Comparison of ENCODE assay signal across 18 mouse cellular contexts in the genomic region with DNA sequence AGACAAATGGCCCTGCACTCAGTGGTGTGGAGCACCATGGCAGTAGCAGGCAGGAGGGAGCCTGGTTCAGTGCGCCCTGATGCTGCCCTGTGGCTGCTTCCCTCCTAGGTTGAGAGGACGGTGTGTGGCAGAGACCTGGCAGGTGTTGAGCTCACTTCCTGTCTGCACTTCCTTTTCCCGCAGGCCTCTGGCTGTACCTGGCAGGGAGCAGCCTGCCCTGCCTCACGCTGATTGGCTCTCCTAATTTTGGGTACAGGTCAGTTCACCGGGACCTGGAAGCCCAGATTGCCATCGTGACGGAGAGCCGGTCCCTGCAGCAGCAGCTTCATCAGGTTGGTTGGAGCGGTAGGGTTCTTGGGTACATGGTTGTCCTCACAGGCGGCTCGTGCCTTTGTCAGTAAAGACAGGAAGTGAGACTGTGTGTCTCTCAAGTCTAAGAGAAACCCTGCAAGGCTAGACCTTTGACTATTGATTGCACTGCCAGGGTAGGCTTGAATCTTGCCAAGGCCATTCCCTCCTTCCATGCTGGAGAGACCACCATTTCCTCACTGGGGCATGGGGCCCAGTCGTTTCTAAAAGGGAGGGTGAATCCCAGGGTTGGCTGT. TPM values are rescaled to one million over a fixed set of nuclear protein-coding genes. Genes with fewer than 3 reads are reported as not detected.
DNase-seq lines count a peak whose midpoint lies in the region; ATAC-seq and TF ChIP-seq lines count a peak whose summit lies in the region.
"Had no signal": no experiment of that assay in that cellular context is flagged by ENCODE, and none has a peak within 500 bp of the region (broad histone marks: within the 10 kb centered on the region; RNA-seq: fewer than 3 reads in every experiment).

No protein-coding gene starts in this region.

- H3K9me3 ChIP-seq in liver, postnatal 0 days (ENCODE audit: low read length): no peaks in the 10 kb centered on the region
- H3K9me3 ChIP-seq in liver, embryonic 11.5 days (ENCODE audit: control insufficient read depth, low read length): 0 out of 2 replicates have a peak, but pooled peaks cover 3% of the 10 kb centered on the region
- H3K9me3 ChIP-seq: embryonic facial prominence, embryonic 13.5 days; G1E; heart, embryonic 13.5 days; midbrain, embryonic 12.5 days; neural tube, embryonic 15.5 days had no signal

- H3K4me3 ChIP-seq in liver, postnatal 0 days (ENCODE audit: low read depth, low read length): no peak overlapping the region
- H3K4me3 ChIP-seq in liver, embryonic 11.5 days (ENCODE audit: low read depth, low read length): no peak overlapping the region
- peak overlapping the region; percentile 41; the same call in 1 of the 2 replicates for H3K4me3 ChIP-seq in spleen, adult 2 months (ENCODE audit: extremely low read depth, insufficient read depth, insufficient read length)
- H3K4me3 ChIP-seq: embryonic facial prominence, embryonic 13.5 days; forebrain, embryonic 12.5 days; gastrocnemius, adult 2 months; heart, embryonic 13.5 days; midbrain, embryonic 12.5 days; neural tube, embryonic 15.5 days had no signal

- DNase-seq in liver, postnatal 0 days: no peak
- no peak for DNase-seq in liver, embryonic 11.5 days (ENCODE audit: low spot score)
- peak; percentile 28 to 56 for DNase-seq in spleen, adult 2 months (ENCODE audit: low read depth in 1 of 2, low spot score in 2 of 2)
- no peak for DNase-seq in left cerebral cortex, adult 8-10 months (ENCODE audit: low spot score in 2 of 2)
- DNase-seq in cerebellum, postnatal 4 days (ENCODE audit: low spot score in 2 of 2): no peak
- no peak for DNase-seq in adrenal gland, postnatal 14 days
- DNase-seq: cerebellum, postnatal 10 days; gastrocnemius, adult 2 months; kidney, postnatal 4 days; lung, embryonic 14.5 days; right cerebral cortex, postnatal 14 days had no signal

- H3K27ac ChIP-seq in liver, postnatal 0 days (ENCODE audit: low read depth): peak overlapping the region; percentile 39; the same call in 1 of the 2 replicates
- H3K27ac ChIP-seq in liver, embryonic 11.5 days (ENCODE audit: low read depth, low read length): no peak overlapping the region
- peak overlapping the region; percentile 85 for H3K27ac ChIP-seq in spleen, adult 2 months (ENCODE audit: insufficient read depth, low read length)
- H3K27ac ChIP-seq: embryonic facial prominence, embryonic 13.5 days; forebrain, embryonic 12.5 days; gastrocnemius, adult 2 months; heart, embryonic 13.5 days; midbrain, embryonic 12.5 days; neural tube, embryonic 15.5 days had no signal

- WGBS in liver, postnatal 0 days (ENCODE audit: insufficient replicate concordance): 68% methylated on average over 12 of the region's 12 CpGs
- 70% methylated on average over 12 of the region's 12 CpGs for WGBS in liver, embryonic 11.5 days
- WGBS in spleen, adult 2 months: 36% methylated on average over 12 of the region's 12 CpGs

- 0 out of 2 replicates have a peak, but pooled peaks have one; percentile 10 for TF ChIP-seq POLR2A in spleen, adult 2 months (IDR thresholded peaks at IDR 0.05; ENCODE audit: low read depth, low read length)

- ATAC-seq in liver, postnatal 0 days: no peak
- no peak for ATAC-seq in liver, embryonic 11.5 days (replicated peaks; ENCODE audit: low FRiP score)
- peak; percentile 9 to 14; a peak in 1 of 4 replicates for ATAC-seq in hematopoietic stem cell, adult 5-6 weeks (replicated peaks in 1 of 2; ENCODE audit: insufficient read depth in 1 of 2, low FRiP score in 2 of 2, low TSS enrichment in 1 of 2, low read depth in 1 of 2, poor library complexity in 2 of 2, severe bottlenecking in 2 of 2)

- no peak for TF ChIP-seq EP300 in liver, postnatal 0 days (IDR thresholded peaks at IDR 0.05; ENCODE audit: low read depth)

- peaks cover 2% of the 10 kb centered on the region; the same call in 1 of the 2 replicates for H3K4me1 ChIP-seq in liver, postnatal 0 days (ENCODE audit: insufficient read depth)
- peaks cover 11% of the 10 kb centered on the region for H3K4me1 ChIP-seq in liver, embryonic 11.5 days (replicated peaks; ENCODE audit: control insufficient read depth, insufficient read depth, low read length)
- H3K4me1 ChIP-seq in spleen, adult 2 months (ENCODE audit: control insufficient read depth, insufficient read depth, insufficient read length): peaks cover 24% of the 10 kb centered on the region; the same call in 1 of the 2 replicates

- no peak overlapping the region for H3K9ac ChIP-seq in liver, postnatal 0 days (replicated peaks)
- H3K9ac ChIP-seq in liver, embryonic 11.5 days (ENCODE audit: low read depth, low read length): no peak overlapping the region; the same call in 1 of the 2 replicates
- H3K9ac ChIP-seq: embryonic facial prominence, embryonic 13.5 days; forebrain, embryonic 12.5 days; heart, embryonic 13.5 days; lung, embryonic 14.5 days; midbrain, embryonic 12.5 days; neural tube, embryonic 15.5 days had no signal

- no peak for TF ChIP-seq CTCF in liver, postnatal 0 days (IDR thresholded peaks at IDR 0.05; ENCODE audit: low read depth)
- no peak for TF ChIP-seq CTCF in spleen, adult 2 months (IDR thresholded peaks at IDR 0.05; ENCODE audit: extremely low read depth, insufficient read depth, insufficient read length, insufficient replicate concordance)

- no peak overlapping the region for H3K4me2 ChIP-seq in liver, postnatal 0 days (ENCODE audit: low read depth, low read length)
- H3K4me2 ChIP-seq in liver, embryonic 11.5 days: no peak overlapping the region
- H3K4me2 ChIP-seq: embryonic facial prominence, embryonic 13.5 days; forebrain, embryonic 12.5 days; heart, embryonic 13.5 days; lung, embryonic 14.5 days; midbrain, embryonic 12.5 days; neural tube, embryonic 15.5 days had no signal

- H3K27me3 ChIP-seq in liver, postnatal 0 days (ENCODE audit: insufficient read depth, low read length): no peaks in the 10 kb centered on the region
- H3K27me3 ChIP-seq in liver, embryonic 11.5 days (replicated peaks; ENCODE audit: control insufficient read depth, insufficient read depth, low read length): no peaks in the 10 kb centered on the region
- no peaks in the 10 kb centered on the region for H3K27me3 ChIP-seq in spleen, adult 2 months (ENCODE audit: control insufficient read depth, insufficient read depth, low read length)
- H3K27me3 ChIP-seq: embryonic facial prominence, embryonic 13.5 days; forebrain, embryonic 12.5 days; heart, embryonic 13.5 days; midbrain, embryonic 12.5 days; neural tube, embryonic 15.5 days had no signal

- H3K36me3 ChIP-seq in liver, postnatal 0 days (replicated peaks; ENCODE audit: insufficient read depth, low read length): peaks cover 27% of the 10 kb centered on the region
- H3K36me3 ChIP-seq in liver, embryonic 11.5 days (ENCODE audit: control insufficient read depth, insufficient read depth, low read length): peaks cover 12% of the 10 kb centered on the region
- peaks cover 3% of the 10 kb centered on the region; the same call in 1 of the 2 replicates for H3K36me3 ChIP-seq in spleen, adult 2 months (ENCODE audit: control insufficient read depth, insufficient read depth, low read length)

RNA-seq across cellular contexts. Expression of a gene that starts 28.4 kb away (rescaled TPM):
- 9.1 and 10.1 TPM in 2 replicates for polyA plus RNA-seq in liver, postnatal 0 days (2015; fragmentation: Nextera tagmentation; extraction: Ambion mirVana)
- 31.5 and 31.9 TPM in 2 replicates for polyA plus RNA-seq in liver, embryonic 11.5 days (2014; fragmentation: Nextera tagmentation; extraction: Ambion mirVana)
- total RNA-seq in hematopoietic stem cell, adult 5-6 weeks (2017): 8.1 and 18.7 TPM in 2 replicates
- 35.6 and 43.7 TPM in 2 replicates for polyA plus RNA-seq in spleen, adult 2 months (2012; rRNA removed)
- 10 to 100 TPM; 77.9 to 92.4 (median 82.4) TPM for total RNA-seq in left cerebral cortex, adult 8-10 months (2022)
- 32.9 and 39.2 TPM in 2 replicates for total RNA-seq in adrenal gland, postnatal 14 days (2021)

RNA-seq across cellular contexts. Expression of a gene that starts 44.6 kb away (rescaled TPM):
- polyA plus RNA-seq in liver, postnatal 0 days (2015; fragmentation: Nextera tagmentation; extraction: Ambion mirVana): 3.5 and 5.8 TPM in 2 replicates
- polyA plus RNA-seq in liver, embryonic 11.5 days (2014; fragmentation: Nextera tagmentation; extraction: Ambion mirVana): 3.7 and 4.6 TPM in 2 replicates
- total RNA-seq in hematopoietic stem cell, adult 5-6 weeks (2017): 38.0 and 44.5 TPM in 2 replicates
- polyA plus RNA-seq in spleen, adult 2 months (2012; rRNA removed): 22.0 and 31.0 TPM in 2 replicates
- total RNA-seq in left cerebral cortex, adult 8-10 months (2022): 1 to 10 TPM; 3.1 to 7.5 (median 3.6) TPM
- 4.8 and 6.5 TPM in 2 replicates for total RNA-seq in adrenal gland, postnatal 14 days (2021)

Comparison
In these comparisons a context has a peak if more than half of its experiments do, and no peak if none do; other contexts are left out.
1. ATAC-seq: peak in hematopoietic stem cell, adult 5-6 weeks (2 of 2); none in liver, postnatal 0 days (single experiment) and liver, embryonic 11.5 days (single experiment).
2. DNase-seq: peak in spleen, adult 2 months (2 of 2); none in liver, postnatal 0 days (single experiment), liver, embryonic 11.5 days (single experiment), left cerebral cortex, adult 8-10 months (0 of 2), cerebellum, postnatal 4 days (0 of 2) and adrenal gland, postnatal 14 days (single experiment).